ENCODE assay signal across 8 mouse cellular contexts in genomic region chr2:179193507-179194160, GRCm38 (mm10).
DNase-seq lines count a peak whose midpoint lies in the region; ATAC-seq lines count a peak whose summit lies in the region.

No protein-coding gene starts in this region.

- peaks cover 5% of the 10 kb centered on the region; the same call in 1 of the 2 replicates for H3K4me1 ChIP-seq in hindbrain, embryonic 14.5 days (replicated peaks; ENCODE audit: control insufficient read depth, insufficient read depth, low read length)

- DNase-seq in NIH3T3 (ENCODE audit: low read depth): peak; percentile 71
- peak; percentile 45 for DNase-seq in cerebellum, adult 9-10 months
- DNase-seq in frontal cortex, postnatal 14 days (ENCODE audit: low spot score in 2 of 2): peak; percentile 31 to 58
- peak; percentile 74 for DNase-seq in hindbrain, embryonic 14.5 days (ENCODE audit: low spot score)
- peak; percentile 76 to 79 for DNase-seq in layer of hippocampus, postnatal 10 days (ENCODE audit: low spot score in 2 of 2)
- DNase-seq in lung, postnatal 10 days: peak; percentile 83
- peak; percentile 62 for DNase-seq in right cerebral cortex, adult 18-20 months
- DNase-seq in urinary bladder, postnatal 4 days (ENCODE audit: low spot score in 2 of 2): peak; percentile 66 to 83

- no peaks in the 10 kb centered on the region for H3K27me3 ChIP-seq in hindbrain, embryonic 14.5 days (ENCODE audit: control insufficient read depth, insufficient read depth, low read length)

- H3K27ac ChIP-seq in hindbrain, embryonic 14.5 days: no peak overlapping the region

- no peaks in the 10 kb centered on the region for H3K36me3 ChIP-seq in hindbrain, embryonic 14.5 days (replicated peaks; ENCODE audit: control insufficient read depth, insufficient read depth)

- H3K4me2 ChIP-seq in hindbrain, embryonic 14.5 days (replicated peaks): no peak overlapping the region

- no peaks in the 10 kb centered on the region for H3K9me3 ChIP-seq in hindbrain, embryonic 14.5 days (ENCODE audit: control insufficient read depth, low read length)

- 36% methylated on average over 9 of the region's 9 CpGs for WGBS in hindbrain, embryonic 14.5 days

- H3K9ac ChIP-seq in hindbrain, embryonic 14.5 days: no peak overlapping the region

- H3K4me3 ChIP-seq in hindbrain, embryonic 14.5 days (replicated peaks; ENCODE audit: low read length): no peak overlapping the region

- peak; percentile 31; the same call in 1 of the 2 replicates for ATAC-seq in hindbrain, embryonic 14.5 days (ENCODE audit: low FRiP score)
